Mouse (Mus musculus) heart, postnatal 0 days (tissue): ENCODE results near the gene Klhl11. TPM values are rescaled to one million over a fixed set of nuclear protein-coding genes. Genes with fewer than 3 reads are reported as not detected.

Source experiments
- ATAC-seq: fragments of 200-750 bp; cut with Nextera tagmentation; 2 replicates; pipeline ENCODE4 v1.8.0; 2017; ENCODE audit warnings: low read depth, moderate number of reproducible peaks, moderate library complexity; ENCODE audit not compliant: insufficient read depth
- DNase-seq: peaks from one replicate; pipeline ENCODE4 v3.0.0-alpha.2; 2016; ENCODE audit warnings: low spot score
- H3K27ac ChIP-seq: fragments of 300-500 bp; sonication (generic); 2 replicates; pipeline ENCODE4 v1.5.1; 2014; ENCODE audit warnings: low read depth, mild to moderate bottlenecking
- H3K27me3 ChIP-seq: fragments of 300-500 bp; sonication (generic); 2 replicates; pipeline ENCODE4 v1.6.1; 2014; ENCODE audit warnings: low read length, mixed read lengths; ENCODE audit not compliant: control insufficient read depth, insufficient read depth
- H3K36me3 ChIP-seq: fragments of 300-500 bp; sonication (generic); replicated peaks from 2 replicates; pipeline ENCODE4 v1.6.1; 2014; ENCODE audit warnings: low read length, mixed read lengths; ENCODE audit not compliant: control insufficient read depth, insufficient read depth
- H3K4me1 ChIP-seq: fragments of 300-500 bp; sonication (generic); 2 replicates; pipeline ENCODE4 v1.6.1; 2014; ENCODE audit warnings: antibody characterized with exemption; ENCODE audit not compliant: control insufficient read depth, insufficient read depth
- H3K4me2 ChIP-seq: fragments of 300-500 bp; sonication (generic); 2 replicates; pipeline ENCODE4 v1.6.1; 2014; ENCODE audit warnings: low read depth, mild to moderate bottlenecking, low read length, moderate library complexity
- H3K4me3 ChIP-seq: fragments of 300-500 bp; sonication (generic); 2 replicates; pipeline ENCODE4 v1.5.1; 2014; ENCODE audit warnings: low read depth, low read length
- H3K9ac ChIP-seq: fragments of 300-500 bp; sonication (generic); replicated peaks from 2 replicates; pipeline ENCODE4 v1.6.1; 2014; ENCODE audit warnings: low read depth, low read length, mixed read lengths
- H3K9me3 ChIP-seq: fragments of 300-500 bp; sonication (generic); replicated peaks from 2 replicates; pipeline ENCODE4 v1.6.1; 2016; ENCODE audit warnings: low read length; ENCODE audit not compliant: control insufficient read depth
- CTCF ChIP-seq: IDR thresholded peaks from 2 replicates; pipeline ENCODE4 v1.5.1; 2016; ENCODE audit warnings: antibody characterized with exemption, control low read depth, low read depth
- EP300 ChIP-seq: IDR thresholded peaks from 2 replicates; pipeline ENCODE4 v1.6.1; 2016; ENCODE audit warnings: antibody characterized with exemption, low read depth
- WGBS: fragments of 180-500 bp; shearing (Covaris S2); extraction: QIAGEN DNeasy Blood & Tissue Kit; methylation state at CpG from one replicate; pipeline ENCODE4 v1.1.7; 2014; 5-methylcytosine and 5-hydroxymethylcytosine counted together
- polyA plus RNA-seq: library from polyadenylated mRNA; unstranded; fragments of >200 nt; fragmentation: Nextera tagmentation; extraction: Ambion mirVana; gene quantifications from 2 replicates; pipeline ENCODE4 v1.2.1, GENCODE M21; 2015
- total RNA-seq: library from RNA; depleted of rRNA; stranded (reverse); fragments of >200 nt; gene quantifications from 2 replicates; pipeline ENCODE4 v1.2.3, GENCODE M21; 2014; ENCODE audit warnings: low replicate concordance

Klhl11 gene
- total and polyA plus RNA-seq, 2 experiments from 2014 or later: 5.3 to 10.3 TPM

DNA sequence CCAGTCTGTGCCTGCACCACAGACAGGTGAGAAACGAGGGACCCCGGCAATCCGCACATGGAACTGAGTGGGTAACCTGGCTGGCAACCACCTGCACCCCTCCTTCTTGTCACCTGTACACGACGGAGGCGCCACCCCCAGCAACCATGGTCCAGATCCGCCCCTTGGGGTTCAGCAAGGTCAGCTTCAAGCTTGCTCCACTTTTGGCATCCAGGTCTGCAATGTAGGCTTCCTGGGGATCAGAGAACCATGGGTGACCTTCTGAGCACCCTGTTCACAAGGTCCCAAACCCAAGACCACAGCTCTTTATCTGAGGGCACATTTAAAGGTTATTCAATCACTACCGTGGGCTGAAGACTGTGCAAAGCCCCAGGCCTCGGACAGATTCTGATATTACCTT is 43.2 kb upstream of the Klhl11 start:
- Histone ChIP-seq H3K4me3 (no peak overlapping the region), H3K27me3 (no peaks in the 10 kb centered on the region), H3K4me1 (no peaks in the 10 kb centered on the region), H3K9ac (no peak overlapping the region), H3K36me3 (peaks cover 96% of the 10 kb centered on the region), H3K27ac (no peak overlapping the region), H3K4me2 (no peak overlapping the region), H3K9me3 (no peaks in the 10 kb centered on the region)
- 91% methylated on average over 9 of the region's 9 CpGs for WGBS
- DNase-seq: no peak
- TF ChIP-seq CTCF (no peak), EP300 (no peak)
- no peak for ATAC-seq

GRCm38 (mm10) chr11:100515061-100515460 is 42.5 kb upstream of the Klhl11 start:
- H3K4me1 ChIP-seq: no peaks in the 10 kb centered on the region
- no peaks in the 10 kb centered on the region for H3K27me3 ChIP-seq
- H3K9me3 ChIP-seq: no peaks in the 10 kb centered on the region
- WGBS: 86% methylated on average over 9 of the region's 9 CpGs
- no peak overlapping the region for H3K9ac ChIP-seq
- DNase-seq (no peak), ATAC-seq (no peak)
- H3K4me2 ChIP-seq: no peak overlapping the region
- TF ChIP-seq CTCF: no peak
- TF ChIP-seq EP300: no peak
- no peak overlapping the region for H3K4me3 ChIP-seq
- no peak overlapping the region for H3K27ac ChIP-seq
- peaks cover 94% of the 10 kb centered on the region for H3K36me3 ChIP-seq

- TF ChIP-seq CTCF (no peak), EP300 (no peak)
- no peaks in the 10 kb centered on the region for H3K9me3 ChIP-seq
- no peak for DNase-seq
- ATAC-seq: no peak
- no peaks in the 10 kb centered on the region for H3K4me1 ChIP-seq
- WGBS: 85% methylated on average over 10 of the region's 10 CpGs
- no peak overlapping the region for H3K4me3 ChIP-seq
- peaks cover 90% of the 10 kb centered on the region for H3K36me3 ChIP-seq
- H3K27me3 ChIP-seq: no peaks in the 10 kb centered on the region
- no peak overlapping the region for H3K27ac ChIP-seq
- no peak overlapping the region for H3K9ac ChIP-seq
- no peak overlapping the region for H3K4me2 ChIP-seq
These were observed 41.2 kb upstream of the Klhl11 start for GRCm38 (mm10) chr11:100513716-100514115.

DNA sequence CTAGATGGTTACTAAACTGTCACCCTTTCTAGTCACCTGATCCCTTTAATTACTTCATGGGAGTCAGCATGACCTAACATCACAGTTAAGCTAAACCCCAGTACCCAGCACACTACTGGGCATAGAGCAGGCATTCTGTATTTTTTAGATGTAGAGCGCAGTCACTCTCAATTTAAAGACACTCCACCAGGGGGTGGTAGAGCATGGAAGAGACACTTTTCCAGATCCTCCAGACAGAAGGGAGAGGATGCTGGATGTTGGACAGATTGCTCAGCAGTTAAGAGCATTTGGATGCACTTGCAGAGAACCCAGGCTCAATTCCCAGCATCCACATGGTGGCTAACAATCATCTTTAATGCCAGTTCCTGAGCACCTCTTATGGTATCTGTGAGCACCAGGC is 39.8 kb upstream of the Klhl11 start:
- no peaks in the 10 kb centered on the region for H3K9me3 ChIP-seq
- no peak overlapping the region for H3K9ac ChIP-seq
- no peaks in the 10 kb centered on the region for H3K4me1 ChIP-seq
- H3K27ac ChIP-seq: no peak overlapping the region
- TF ChIP-seq CTCF: peak; percentile 51
- TF ChIP-seq EP300: no peak
- no peak overlapping the region for H3K4me3 ChIP-seq
- DNase-seq: no peak
- no peak for ATAC-seq
- 85% methylated on average over 1 of the region's 1 CpGs for WGBS
- no peaks in the 10 kb centered on the region for H3K27me3 ChIP-seq
- H3K36me3 ChIP-seq: peaks cover 83% of the 10 kb centered on the region
- H3K4me2 ChIP-seq: no peak overlapping the region

GRCm38 (mm10) chr11:100510556-100510955 is 38.0 kb upstream of the Klhl11 start:
- no peak overlapping the region for H3K4me3 ChIP-seq
- H3K4me1 ChIP-seq: no peaks in the 10 kb centered on the region
- 89% methylated on average over 2 of the region's 2 CpGs for WGBS
- no peak overlapping the region for H3K9ac ChIP-seq
- no peak overlapping the region for H3K27ac ChIP-seq
- no peaks in the 10 kb centered on the region for H3K27me3 ChIP-seq
- H3K4me2 ChIP-seq: no peak overlapping the region
- H3K36me3 ChIP-seq: peaks cover 81% of the 10 kb centered on the region
- no peaks in the 10 kb centered on the region for H3K9me3 ChIP-seq
- DNase-seq (no peak), ATAC-seq (no peak)
- TF ChIP-seq CTCF: no peak
- TF ChIP-seq EP300: no peak

GRCm38 (mm10) chr11:100505997-100506396 is 33.5 kb upstream of the Klhl11 start:
- peaks cover 76% of the 10 kb centered on the region for H3K36me3 ChIP-seq
- 95% methylated on average over 8 of the region's 8 CpGs for WGBS

More at GRCm38 (mm10) chr11:100505997-100506396, 33.5 kb upstream of the Klhl11 start:
- ATAC-seq (no peak), DNase-seq (no peak)
- Histone ChIP-seq H3K4me3 (no peak overlapping the region), H3K4me2 (no peak overlapping the region), H3K9me3 (no peaks in the 10 kb centered on the region), H3K4me1 (no peaks in the 10 kb centered on the region), H3K9ac (no peak overlapping the region), H3K27me3 (no peaks in the 10 kb centered on the region), H3K27ac (no peak overlapping the region)
- TF ChIP-seq EP300: no peak
- TF ChIP-seq CTCF: no peak
